Mouse (Mus musculus) ES-E14 (cell line): ENCODE measurements around the gene Abcc9. TPM values are rescaled to one million over a fixed set of nuclear protein-coding genes. Genes with fewer than 3 reads are reported as not detected.

Experiments
- DNase-seq: peaks from one replicate; pipeline ENCODE4 v3.0.0-alpha.2; 2013; ENCODE audit warnings: low read depth, low spot score
- H3K27ac ChIP-seq: 2 replicates; pipeline ENCODE4 v1.5.1; 2012; ENCODE audit warnings: low read depth, mild to moderate bottlenecking, low read length, moderate library complexity, mixed read lengths; ENCODE audit not compliant: poor library complexity, insufficient read depth, severe bottlenecking
- H3K36me3 ChIP-seq: 2 replicates; pipeline ENCODE4 v1.6.1; 2012; ENCODE audit warnings: mild to moderate bottlenecking, low read length, moderate library complexity, mixed read lengths; ENCODE audit not compliant: control insufficient read depth, poor library complexity, insufficient read depth, severe bottlenecking
- H3K4me1 ChIP-seq, 2 experiments: fragments of 150-350 bp in 1 of 2; sonication (generic) in 1 of 2; 2 replicates each; pipeline ENCODE4 v1.6.1; 2012; ENCODE audit warnings: low read length in 2 of 2, mild to moderate bottlenecking in 1 of 2, mixed read lengths in 1 of 2; ENCODE audit not compliant: control insufficient read depth in 2 of 2, insufficient read depth in 2 of 2, poor library complexity in 1 of 2
- H3K4me3 ChIP-seq, 2 experiments: fragments of 150-350 bp in 1 of 2; sonication (generic) in 1 of 2; 2 replicates each; pipeline ENCODE4 v1.5.1; 2012; ENCODE audit warnings: low read length in 2 of 2, low read depth in 1 of 2, mild to moderate bottlenecking in 1 of 2, mixed read lengths in 1 of 2; ENCODE audit not compliant: insufficient read depth in 1 of 2, poor library complexity in 1 of 2, severe bottlenecking in 1 of 2
- H3K9ac ChIP-seq: 2 replicates; pipeline ENCODE4 v1.6.1; 2012; ENCODE audit warnings: low read depth, mild to moderate bottlenecking, low read length, mixed read lengths; ENCODE audit not compliant: poor library complexity, insufficient read depth, severe bottlenecking
- H3K9me3 ChIP-seq: fragments of 150-350 bp; sonication (generic); 2 replicates; pipeline ENCODE4 v1.6.1; 2012; ENCODE audit warnings: low read depth, mild to moderate bottlenecking, low read length; ENCODE audit not compliant: control insufficient read depth, insufficient read depth
- CHD2 ChIP-seq: IDR thresholded peaks from 2 replicates; pipeline ENCODE4 v1.6.1; 2014; ENCODE audit warnings: mild to moderate bottlenecking, low read depth, low read length, inconsistent platforms
- HCFC1 ChIP-seq: IDR thresholded peaks from 2 replicates; pipeline ENCODE4 v1.6.1; 2012; ENCODE audit warnings: low read length, inconsistent platforms, borderline replicate concordance; ENCODE audit not compliant: insufficient read depth
- MAFK ChIP-seq: IDR thresholded peaks from 2 replicates; pipeline ENCODE4 v1.6.1; 2014; ENCODE audit warnings: mild to moderate bottlenecking, low read depth, low read length, inconsistent platforms; ENCODE audit not compliant: insufficient read depth
- ZC3H11A ChIP-seq: IDR thresholded peaks from 2 replicates; pipeline ENCODE4 v1.6.1; 2012; ENCODE audit warnings: low read depth, mild to moderate bottlenecking, inconsistent platforms, low read length, borderline replicate concordance
- ZNF384 ChIP-seq: IDR thresholded peaks from 2 replicates; pipeline ENCODE4 v1.6.1; 2012; ENCODE audit warnings: low read depth, low read length, inconsistent platforms
- in situ Hi-C, 2 experiments: fragments of 600-800 bp; cut with MboI; formaldehyde crosslinking; loops; one replicate each; pipeline ENCODE4 v1.15.1; 2025; ENCODE audit warnings: low sequenced_read_pairs in 2 of 2, inconsistent platforms in 1 of 2; ENCODE audit not compliant: unreplicated experiment in 2 of 2
- total RNA-seq: library from RNA; depleted of rRNA; stranded (reverse); fragments of 300-350 nt; gene quantifications from 2 replicates; pipeline ENCODE4 v1.2.3, GENCODE M21; 2012

Gene Abcc9
- total RNA-seq, 1 experiment, result 0.13 TPM

DNA sequence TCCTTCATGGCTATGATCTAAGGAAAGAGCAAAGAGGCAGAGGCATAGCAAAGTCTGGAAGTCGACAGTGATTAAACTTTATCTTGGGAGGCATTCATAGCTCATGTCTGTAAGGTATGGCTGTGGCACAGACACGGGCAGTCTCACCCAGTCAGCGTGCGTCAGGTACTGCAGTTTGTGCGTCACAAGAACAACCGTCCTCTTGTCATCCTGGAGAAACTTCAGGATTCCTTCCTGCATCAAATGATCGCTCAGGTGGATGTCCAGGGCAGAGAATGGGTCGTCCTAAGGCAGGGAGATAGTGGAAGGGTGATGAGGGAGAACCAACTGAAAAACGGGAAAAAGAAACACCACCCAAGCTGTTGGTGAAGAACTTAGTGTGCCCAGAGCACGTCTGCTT is 62.8 kb downstream of the Abcc9 start:
- DNase-seq, result no peak
- H3K9me3 ChIP-seq, result no peaks in the 10 kb centered on the region

DNA sequence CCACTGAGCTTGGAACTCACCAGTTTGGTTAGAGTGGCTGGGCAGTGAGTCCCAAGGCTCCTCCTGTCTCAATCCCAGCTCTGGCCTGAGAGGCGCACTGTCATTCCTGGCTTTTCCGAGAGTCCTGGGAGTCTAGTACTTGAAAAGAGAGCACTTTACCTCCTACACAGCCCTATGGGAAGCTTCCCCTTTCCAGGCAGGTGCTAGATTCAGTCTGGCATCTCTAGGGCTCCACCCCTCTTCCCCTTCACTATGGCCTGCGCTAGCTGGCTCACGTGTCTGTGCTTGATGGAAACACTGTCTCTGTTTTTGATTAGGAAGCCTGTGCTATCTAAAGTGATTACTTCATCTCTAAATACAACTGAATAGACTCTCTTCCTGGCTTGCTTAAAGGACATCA is 66.5 kb downstream of the Abcc9 start:
- TF ChIP-seq CHD2, result no peak
- TF ChIP-seq HCFC1, result no peak
- TF ChIP-seq MAFK, result no peak
- TF ChIP-seq ZC3H11A, result no peak
- TF ChIP-seq ZNF384, result no peak
- Histone ChIP-seq H3K9ac (no peak overlapping the region), H3K27ac (no peak overlapping the region), H3K4me1 (no peaks in the 10 kb centered on the region), H3K36me3 (no peaks in the 10 kb centered on the region), H3K4me3 (no peak overlapping the region), H3K9me3 (no peaks in the 10 kb centered on the region)
- no peak for DNase-seq
- in situ Hi-C loops, result no loop called here

More for the DNA sequence above, 62.8 kb downstream of the Abcc9 start:
- Histone ChIP-seq H3K9ac (no peak overlapping the region), H3K4me3 (no peak overlapping the region), H3K36me3 (no peaks in the 10 kb centered on the region), H3K4me1 (no peaks in the 10 kb centered on the region), H3K27ac (no peak overlapping the region)
- TF ChIP-seq MAFK, result no peak
- TF ChIP-seq HCFC1, result no peak
- no peak for TF ChIP-seq CHD2
- TF ChIP-seq ZC3H11A, result no peak
- no peak for TF ChIP-seq ZNF384
- in situ Hi-C loops, result no loop called here

DNA sequence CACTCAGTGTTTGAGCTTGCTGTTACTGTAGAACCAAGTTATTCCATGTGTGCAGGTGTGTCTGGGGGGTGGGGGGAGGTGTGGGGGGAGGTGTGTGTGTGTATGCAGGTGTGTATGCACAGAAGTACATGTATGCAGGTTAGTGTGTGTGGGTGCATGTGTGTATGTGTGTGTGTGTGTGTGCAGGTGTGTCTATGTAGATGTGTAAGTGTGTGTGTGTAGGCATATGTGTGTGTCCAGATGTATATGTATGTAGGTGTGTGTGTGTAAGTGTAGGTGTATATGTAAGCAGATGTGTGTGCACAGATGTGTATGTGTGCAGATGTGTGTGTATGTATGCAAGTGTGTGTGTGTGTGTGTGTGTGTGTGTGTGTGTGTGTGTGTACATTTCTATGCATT is 66.9 kb downstream of the Abcc9 start:
- Histone ChIP-seq H3K9ac (no peak overlapping the region), H3K36me3 (no peaks in the 10 kb centered on the region), H3K27ac (no peak overlapping the region), H3K4me3 (no peak overlapping the region), H3K9me3 (no peaks in the 10 kb centered on the region), H3K4me1 (no peaks in the 10 kb centered on the region)
- TF ChIP-seq HCFC1, result no peak
- no peak for TF ChIP-seq MAFK
- TF ChIP-seq CHD2, result no peak
- no peak for TF ChIP-seq ZNF384
- TF ChIP-seq ZC3H11A, result no peak
- in situ Hi-C loops, result no loop called here
- no peak for DNase-seq

DNA sequence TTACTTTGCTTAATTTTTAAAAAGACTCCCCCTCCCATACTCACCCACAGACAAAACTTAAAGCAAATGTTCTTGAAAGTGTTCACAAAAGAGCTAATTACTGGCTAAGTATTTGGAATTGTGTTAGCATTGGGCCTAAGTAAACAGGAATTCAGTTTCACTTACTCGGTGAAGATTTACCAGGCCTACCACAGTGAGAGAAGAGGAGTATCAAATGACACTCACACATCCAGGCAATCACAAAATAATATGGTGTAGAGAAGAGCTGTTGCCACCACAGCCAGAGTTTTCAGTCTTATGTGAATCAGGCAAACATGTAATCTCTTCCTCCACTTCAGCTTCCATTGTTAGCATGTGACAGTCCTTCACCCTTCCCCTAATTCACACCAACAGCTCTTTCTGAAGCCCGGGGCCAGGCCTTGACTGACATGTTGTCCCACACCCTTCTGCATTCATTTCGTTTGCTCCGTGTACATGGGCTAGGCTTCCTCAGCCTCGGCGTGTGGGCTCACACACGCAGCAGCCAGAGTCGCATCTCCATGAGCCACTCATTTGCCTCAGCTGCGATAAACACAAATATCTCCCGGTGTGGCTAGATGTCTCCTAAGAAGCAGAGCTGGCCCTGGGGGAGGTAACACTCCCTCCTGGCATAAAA is 67.5 kb downstream of the Abcc9 start:
- Histone ChIP-seq H3K9ac (no peak overlapping the region), H3K4me3 (no peak overlapping the region), H3K9me3 (no peaks in the 10 kb centered on the region), H3K36me3 (no peaks in the 10 kb centered on the region), H3K27ac (no peak overlapping the region), H3K4me1 (no peaks in the 10 kb centered on the region)
- TF ChIP-seq HCFC1 (no peak), MAFK (no peak), ZC3H11A (no peak), CHD2 (no peak), ZNF384 (no peak)
- in situ Hi-C loops, result no loop called here
- no peak for DNase-seq

DNA sequence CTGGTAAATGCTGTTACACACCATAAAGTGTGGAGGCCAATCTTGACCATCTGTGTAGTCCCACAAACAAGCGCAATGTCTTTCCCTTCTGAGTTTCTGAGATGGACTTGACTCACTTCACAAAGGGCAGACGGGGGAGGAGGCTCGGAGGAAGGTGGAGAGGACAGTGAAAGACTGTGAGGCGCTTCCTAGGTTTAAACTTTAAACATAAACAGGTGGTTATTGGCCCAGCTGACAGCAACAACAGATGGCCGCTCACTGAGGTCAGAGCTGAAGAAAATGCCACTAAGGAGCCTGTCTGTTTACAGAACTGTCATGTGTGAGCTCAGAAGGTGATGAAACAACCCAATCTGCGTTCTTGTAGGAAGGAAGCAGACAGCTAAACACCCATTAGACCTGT is 78.8 kb downstream of the Abcc9 start:
- Histone ChIP-seq H3K27ac (no peak overlapping the region), H3K4me1 (no peaks in the 10 kb centered on the region), H3K9me3 (no peaks in the 10 kb centered on the region), H3K4me3 (no peak overlapping the region), H3K9ac (no peak overlapping the region), H3K36me3 (no peaks in the 10 kb centered on the region)
- DNase-seq, result no peak
- TF ChIP-seq ZC3H11A (no peak), ZNF384 (no peak), CHD2 (no peak), HCFC1 (no peak), MAFK (no peak)
- in situ Hi-C loops, result no loop called here
